Mouse (Mus musculus): ENCODE measurements around the gene Pik3c2b.

The Pik3c2b gene

GRCm38 (mm10) chr1:133130638-133131560 lies 85.4 kb downstream of the Pik3c2b start, which contains the start of gene Ppp1r15b:
Gene Ppp1r15b, plus strand, starts transcription at chr1:133131143.
- in situ Hi-C loops (cut with MboI; ENCODE audit: low sequenced_read_pairs): no loop called here

- in situ Hi-C loops (cut with MboI; ENCODE audit: low sequenced_read_pairs): no loop called here
Measured at GRCm38 (mm10) chr1:133131561-133131905, 86.1 kb downstream of the Pik3c2b start.

- in situ Hi-C loops (cut with MboI; ENCODE audit: low sequenced_read_pairs): no loop called here
Measured at GRCm38 (mm10) chr1:133131936-133132335, 86.5 kb downstream of the Pik3c2b start.

- in situ Hi-C loops (cut with MboI; ENCODE audit: low sequenced_read_pairs): no loop called here
Measured at GRCm38 (mm10) chr1:133132388-133133326, 87.2 kb downstream of the Pik3c2b start.

- in situ Hi-C loops (cut with MboI; ENCODE audit: low sequenced_read_pairs): no loop called here
Measured at GRCm38 (mm10) chr1:133133425-133133824, 88.0 kb downstream of the Pik3c2b start.

GRCm38 (mm10) chr1:133134071-133134470 lies 88.6 kb downstream of the Pik3c2b start:
- in situ Hi-C loops (cut with MboI; ENCODE audit: low sequenced_read_pairs): no loop called here

- in situ Hi-C loops (cut with MboI; ENCODE audit: low sequenced_read_pairs): no loop called here
Measured at GRCm38 (mm10) chr1:133134881-133135280, 89.4 kb downstream of the Pik3c2b start.

- in situ Hi-C loops (cut with MboI; ENCODE audit: low sequenced_read_pairs): no loop called here
Measured at GRCm38 (mm10) chr1:133135808-133136207, 90.3 kb downstream of the Pik3c2b start.

GRCm38 (mm10) chr1:133138401-133138800 lies 92.9 kb downstream of the Pik3c2b start:
- in situ Hi-C loops (cut with MboI; ENCODE audit: low sequenced_read_pairs): no loop called here

GRCm38 (mm10) chr1:133146014-133147009 lies 100.8 kb downstream of the Pik3c2b start:
- in situ Hi-C loops (cut with MboI; ENCODE audit: low sequenced_read_pairs): no loop called here

GRCm38 (mm10) chr1:133147324-133147723 lies 101.9 kb downstream of the Pik3c2b start:
- in situ Hi-C loops (cut with MboI; ENCODE audit: low sequenced_read_pairs): no loop called here

GRCm38 (mm10) chr1:133148122-133148521 lies 102.7 kb downstream of the Pik3c2b start:
- in situ Hi-C loops (cut with MboI; ENCODE audit: low sequenced_read_pairs): no loop called here

GRCm38 (mm10) chr1:133150556-133150955 lies 105.1 kb downstream of the Pik3c2b start:
- in situ Hi-C loops (cut with MboI; ENCODE audit: low sequenced_read_pairs): no loop called here

GRCm38 (mm10) chr1:133152213-133152612 lies 106.7 kb downstream of the Pik3c2b start:
- in situ Hi-C loops (cut with MboI; ENCODE audit: low sequenced_read_pairs): no loop called here

- in situ Hi-C loops (cut with MboI; ENCODE audit: low sequenced_read_pairs): no loop called here
Measured at GRCm38 (mm10) chr1:133155270-133155669, 109.8 kb downstream of the Pik3c2b start.
